In the genomic region with DNA sequence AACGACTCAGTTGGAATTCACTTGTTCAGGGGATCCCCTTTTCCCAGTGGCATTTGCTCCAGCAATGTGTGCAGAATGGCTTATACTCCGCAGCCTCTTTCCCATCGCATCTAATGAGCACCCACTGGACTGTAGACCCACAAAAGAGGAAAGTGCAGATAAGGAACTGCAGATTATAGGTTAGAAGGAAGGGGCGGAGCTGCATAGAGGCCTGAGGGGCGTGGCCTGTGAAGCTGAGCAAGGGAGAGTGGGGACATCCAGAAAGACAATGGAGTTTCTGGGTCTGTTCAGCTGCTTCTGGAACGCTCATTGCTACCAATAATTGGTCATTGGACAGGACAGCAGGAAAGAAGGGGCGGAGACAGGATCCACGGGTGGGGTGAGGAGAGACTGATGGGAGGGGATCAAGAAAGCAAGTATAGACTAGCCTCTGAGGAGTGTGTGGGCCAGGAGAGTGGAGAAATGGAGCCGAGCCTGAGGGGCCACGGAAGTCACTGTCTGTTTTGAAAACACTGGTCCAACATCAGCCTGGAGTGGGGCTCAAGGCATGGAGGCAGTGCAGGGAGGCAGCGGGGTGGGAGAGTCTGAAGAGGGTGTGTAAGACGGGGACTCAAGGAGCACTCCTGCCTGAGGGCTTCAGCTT, we compare ENCODE assay signal across 9 mouse cellular contexts. TPM values are rescaled to one million over a fixed set of nuclear protein-coding genes. Genes with fewer than 3 reads are reported as not detected.
DNase-seq lines count a peak whose midpoint lies in the region; ATAC-seq lines count a peak whose summit lies in the region.
"Had no signal": no experiment of that assay in that cellular context is flagged by ENCODE, and none has a peak within 500 bp of the region (broad histone marks: within the 10 kb centered on the region; RNA-seq: fewer than 3 reads in every experiment).

No protein-coding gene starts in this region.

- peak overlapping the region; percentile 59 for H3K27ac ChIP-seq in embryonic facial prominence, embryonic 10.5 days (replicated peaks)
- H3K27ac ChIP-seq: stomach, embryonic 15.5 days had no signal

- peak; percentile 28 to 44 for DNase-seq in heart, adult 18-20 months
- DNase-seq in heart, postnatal 25 days (ENCODE audit: low spot score) = no peak
- peak; percentile 21 for DNase-seq in embryonic facial prominence, embryonic 10.5 days (ENCODE audit: low spot score)
- DNase-seq in lung, adult 18-20 months = peak; percentile 38 to 50
- peak; percentile 82 for DNase-seq in splenic B cell, adult 2 months (ENCODE audit: low read depth, low spot score)
- DNase-seq in adrenal gland, postnatal 36 days = no peak
- no peak for DNase-seq in left cerebral cortex, postnatal 25 days (ENCODE audit: low spot score in 2 of 2)

- H3K36me3 ChIP-seq in embryonic facial prominence, embryonic 10.5 days (replicated peaks) = no peaks in the 10 kb centered on the region
- no peaks in the 10 kb centered on the region for H3K36me3 ChIP-seq in splenic B cell, adult 2 months (ENCODE audit: control insufficient read depth, insufficient read depth, low read length, poor library complexity, severe bottlenecking)
- H3K36me3 ChIP-seq: stomach, embryonic 15.5 days had no signal

- intact Hi-C loops in heart, postnatal 25 days (cut with DNase I) = no loop called here
- intact Hi-C loops in left cerebral cortex, postnatal 25 days (cut with DNase I) = loop anchor here (5.0 kb wide), 1 partner anchor 127 kb away; no protein-coding TSS in a partner anchor

- H3K4me1 ChIP-seq in embryonic facial prominence, embryonic 10.5 days = peaks cover 25% of the 10 kb centered on the region

- H3K9me3 ChIP-seq in embryonic facial prominence, embryonic 10.5 days = no peaks in the 10 kb centered on the region
- H3K9me3 ChIP-seq: stomach, embryonic 15.5 days had no signal

- 60% methylated on average over 12 of the region's 12 CpGs for WGBS in embryonic facial prominence, embryonic 10.5 days

- H3K4me3 ChIP-seq in embryonic facial prominence, embryonic 10.5 days = no peak overlapping the region
- H3K4me3 ChIP-seq: stomach, embryonic 15.5 days had no signal

- no peaks in the 10 kb centered on the region for H3K27me3 ChIP-seq in embryonic facial prominence, embryonic 10.5 days (replicated peaks; ENCODE audit: low read depth, poor library complexity, severe bottlenecking)
- no peaks in the 10 kb centered on the region for H3K27me3 ChIP-seq in splenic B cell, adult 2 months (ENCODE audit: control insufficient read depth, insufficient read depth, low read length, poor library complexity, severe bottlenecking)
- H3K27me3 ChIP-seq: stomach, embryonic 15.5 days had no signal

- ATAC-seq in cerebellum, adult (ENCODE audit: insufficient number of reproducible peaks, low FRiP score, low TSS enrichment) = no peak

RNA-seq across cellular contexts. Expression of a gene that starts 3.8 kb away (rescaled TPM):
- total RNA-seq in heart, adult 18-20 months (2021) = 10 to 100 TPM; 14.7 to 15.0 TPM
- total RNA-seq in heart, postnatal 25 days (2021) = 10 to 100 TPM; 14.8 to 17.4 TPM
- 7.4 and 8.0 TPM in 2 replicates for polyA plus RNA-seq in embryonic facial prominence, embryonic 10.5 days (2016; fragmentation: Nextera tagmentation; extraction: Ambion mirVana)
- total RNA-seq in adrenal gland, postnatal 36 days (2021) = 10 to 100 TPM; 44.1 to 67.8 TPM
- 10 to 100 TPM; 17.1 to 19.6 TPM for total RNA-seq in left cerebral cortex, postnatal 25 days (2021)

RNA-seq across cellular contexts. Expression of a gene that starts 56.5 kb away (rescaled TPM):
- total RNA-seq in heart, adult 18-20 months (2021) = 10 to 100 TPM; 59.5 to 68.0 TPM
- 10 to 100 TPM; 66.8 to 71.8 TPM for total RNA-seq in heart, postnatal 25 days (2021)
- polyA plus RNA-seq in embryonic facial prominence, embryonic 10.5 days (2016; fragmentation: Nextera tagmentation; extraction: Ambion mirVana) = 14.2 and 14.6 TPM in 2 replicates
- total RNA-seq in adrenal gland, postnatal 36 days (2021) = 10 to 100 TPM; 25.6 to 39.4 TPM
- total RNA-seq in left cerebral cortex, postnatal 25 days (2021) = 10 to 100 TPM; 16.2 to 17.9 TPM

Comparison
In these comparisons a context has a peak if more than half of its experiments do, and no peak if none do; other contexts are left out.
1. DNase-seq: peak in heart, adult 18-20 months (2 of 2), embryonic facial prominence, embryonic 10.5 days (single experiment), lung, adult 18-20 months (2 of 2) and splenic B cell, adult 2 months (single experiment); none in heart, postnatal 25 days (single experiment), adrenal gland, postnatal 36 days (0 of 2) and left cerebral cortex, postnatal 25 days (0 of 2).